In genomic region chr10:80774549-80774948, GRCm38 (mm10) we compare ENCODE assay signal across 8 mouse cellular contexts. TPM values are rescaled to one million over a fixed set of nuclear protein-coding genes. Genes with fewer than 3 reads are reported as not detected.
A peak's percentile ranks its signal among the peaks of the same experiment; 100 is the strongest.
DNase-seq lines count a peak whose midpoint lies in the region; ATAC-seq lines count a peak whose summit lies in the region.

No protein-coding gene starts in this region.

- no peak overlapping the region for H3K4me3 ChIP-seq in intestine, embryonic 14.5 days (ENCODE audit: low read depth, low read length)

- no peaks in the 10 kb centered on the region for H3K9me3 ChIP-seq in intestine, embryonic 14.5 days (ENCODE audit: control insufficient read depth, low read length)

- no peaks in the 10 kb centered on the region for H3K4me1 ChIP-seq in intestine, embryonic 14.5 days (replicated peaks; ENCODE audit: control insufficient read depth, insufficient read depth, low read length)

- intact Hi-C loops in gastrocnemius, postnatal 36 days (cut with DNase I) = loop anchor here (2.0 kb wide), 1 partner anchor 16 kb away; no protein-coding TSS in a partner anchor
- intact Hi-C loops in left cerebral cortex, postnatal 25 days (cut with DNase I) = loop anchor here (1.0 kb wide), 1 partner anchor 27 kb away; no protein-coding TSS in a partner anchor

- H3K27ac ChIP-seq in intestine, embryonic 14.5 days (ENCODE audit: low read depth) = peak overlapping the region; percentile 55; the same call in 1 of the 2 replicates

- 40% methylated on average over 2 of the region's 2 CpGs for WGBS in intestine, embryonic 14.5 days

- no peak overlapping the region for H3K4me2 ChIP-seq in intestine, embryonic 14.5 days (ENCODE audit: low read length)

- H3K27me3 ChIP-seq in intestine, embryonic 14.5 days (replicated peaks; ENCODE audit: control insufficient read depth, insufficient read depth, low read length) = no peaks in the 10 kb centered on the region

- peaks cover 97% of the 10 kb centered on the region for H3K36me3 ChIP-seq in intestine, embryonic 14.5 days (ENCODE audit: control insufficient read depth, insufficient read depth, low read length)

- peak; percentile 51 for ATAC-seq in intestine, embryonic 14.5 days (replicated peaks; ENCODE audit: low FRiP score, low TSS enrichment, low read depth)
- ATAC-seq in megakaryocyte-erythroid progenitor cell, adult 5-6 weeks (replicated peaks; ENCODE audit: low FRiP score, low TSS enrichment, poor library complexity, severe bottlenecking) = peak; percentile 97

- DNase-seq in adrenal gland, adult 8-10 months = peak; percentile 79
- DNase-seq in embryo, embryonic 11 days = peak; percentile 78
- peak; percentile 70 to 79 for DNase-seq in gastrocnemius, postnatal 36 days
- peak; percentile 85 for DNase-seq in intestine, embryonic 14.5 days (ENCODE audit: low spot score)
- peak; percentile 88 to 97 for DNase-seq in left cerebral cortex, postnatal 25 days (ENCODE audit: low spot score in 2 of 2)
- DNase-seq in right cerebral cortex, postnatal 25 days = peak; percentile 86
- DNase-seq in urinary bladder, postnatal 4 days (ENCODE audit: low spot score in 2 of 2) = peak; percentile 67 to 79

- H3K9ac ChIP-seq in intestine, embryonic 14.5 days (ENCODE audit: low read length) = no peak overlapping the region

RNA-seq across cellular contexts. Expression of gene Dot1l, which starts 19.5 kb away (rescaled TPM):
- total RNA-seq in adrenal gland, adult 8-10 months (2022) = 10 to 100 TPM; 35.0 to 78.6 (median 57.4) TPM
- total RNA-seq in gastrocnemius, postnatal 36 days (2021) = 10 to 100 TPM; 19.2 to 24.8 TPM
- polyA plus RNA-seq in intestine, embryonic 14.5 days (2014; fragmentation: Nextera tagmentation; extraction: Ambion mirVana) = 21.1 and 22.7 TPM in 2 replicates
- 10 to 100 TPM; 46.5 to 56.0 TPM for total RNA-seq in left cerebral cortex, postnatal 25 days (2021)
- total RNA-seq in megakaryocyte-erythroid progenitor cell, adult 5-6 weeks (2014; fragmentation: Nextera tagmentation) = 67.0 and 83.2 TPM in 2 replicates
- total RNA-seq in megakaryocyte-erythroid progenitor cell, adult 5-6 weeks (2017) = 9.9 and 14.0 TPM in 2 replicates

RNA-seq across cellular contexts. Expression of gene Sf3a2, which starts 23.4 kb away (rescaled TPM):
- total RNA-seq in adrenal gland, adult 8-10 months (2022) = 10 to 100 TPM; 52.0 to 78.6 (median 55.5) TPM
- 10 to 100 TPM; 23.1 to 29.4 TPM for total RNA-seq in gastrocnemius, postnatal 36 days (2021)
- 85.4 and 89.3 TPM in 2 replicates for polyA plus RNA-seq in intestine, embryonic 14.5 days (2014; fragmentation: Nextera tagmentation; extraction: Ambion mirVana)
- total RNA-seq in left cerebral cortex, postnatal 25 days (2021) = 10 to 100 TPM; 43.9 to 50.3 TPM
- total RNA-seq in megakaryocyte-erythroid progenitor cell, adult 5-6 weeks (2014; fragmentation: Nextera tagmentation) = 97.7 and 118 TPM in 2 replicates
- 24.1 and 27.1 TPM in 2 replicates for total RNA-seq in megakaryocyte-erythroid progenitor cell, adult 5-6 weeks (2017)

RNA-seq across cellular contexts. Expression of gene Plekhj1, which starts 23.9 kb away (rescaled TPM):
- total RNA-seq in adrenal gland, adult 8-10 months (2022) = 100 to 1,000 TPM in 3 of 4 experiments, 10 to 100 TPM in 1; 92.4 to 130 (median 107) TPM
- total RNA-seq in gastrocnemius, postnatal 36 days (2021) = 10 to 100 TPM; 21.6 to 22.5 TPM
- polyA plus RNA-seq in intestine, embryonic 14.5 days (2014; fragmentation: Nextera tagmentation; extraction: Ambion mirVana) = 125 TPM in 2 replicates
- total RNA-seq in left cerebral cortex, postnatal 25 days (2021) = 10 to 100 TPM; 57.5 to 62.4 TPM
- total RNA-seq in megakaryocyte-erythroid progenitor cell, adult 5-6 weeks (2014; fragmentation: Nextera tagmentation) = 114 and 155 TPM in 2 replicates
- total RNA-seq in megakaryocyte-erythroid progenitor cell, adult 5-6 weeks (2017) = 41.1 and 51.5 TPM in 2 replicates

RNA-seq across cellular contexts. Expression of gene Amh, which starts 30.5 kb away (rescaled TPM):
- total RNA-seq in adrenal gland, adult 8-10 months (2022) = 1 to 10 TPM in 1 of 4 experiments, under 1 TPM in 3; 0.20 to 1.3 (median 0.68) TPM
- under 1 TPM; 0.25 to 0.41 TPM for total RNA-seq in gastrocnemius, postnatal 36 days (2021)
- polyA plus RNA-seq in intestine, embryonic 14.5 days (2014; fragmentation: Nextera tagmentation; extraction: Ambion mirVana) = 0.11 TPM in 1 of 2 replicates, not detected in the other
- total RNA-seq in left cerebral cortex, postnatal 25 days (2021) = 1 to 10 TPM; 1.6 to 2.7 TPM
- total RNA-seq in megakaryocyte-erythroid progenitor cell, adult 5-6 weeks (2014; fragmentation: Nextera tagmentation) = 0.59 TPM in 1 of 2 replicates, not detected in the other
- total RNA-seq in megakaryocyte-erythroid progenitor cell, adult 5-6 weeks (2017) = not detected in 2 replicates

RNA-seq across cellular contexts. Expression of gene Ap3d1, which starts 32.5 kb away (rescaled TPM):
- 100 to 1,000 TPM in 2 of 4 experiments, 10 to 100 TPM in 2; 91.8 to 136 (median 113) TPM for total RNA-seq in adrenal gland, adult 8-10 months (2022)
- 10 to 100 TPM; 23.8 to 25.6 TPM for total RNA-seq in gastrocnemius, postnatal 36 days (2021)
- polyA plus RNA-seq in intestine, embryonic 14.5 days (2014; fragmentation: Nextera tagmentation; extraction: Ambion mirVana) = 74.1 and 77.4 TPM in 2 replicates
- total RNA-seq in left cerebral cortex, postnatal 25 days (2021) = 100 to 1,000 TPM; 142 to 145 TPM
- total RNA-seq in megakaryocyte-erythroid progenitor cell, adult 5-6 weeks (2014; fragmentation: Nextera tagmentation) = 54.1 and 79.5 TPM in 2 replicates
- 36.6 and 37.8 TPM in 2 replicates for total RNA-seq in megakaryocyte-erythroid progenitor cell, adult 5-6 weeks (2017)
